Mouse (Mus musculus) forebrain, embryonic 11.5 days (tissue): ENCODE results near the gene Ly75. TPM values are rescaled to one million over a fixed set of nuclear protein-coding genes. Genes with fewer than 3 reads are reported as not detected.

Source experiments
- ATAC-seq: fragments of 200-750 bp; cut with Nextera tagmentation; replicated peaks from 2 replicates; pipeline ENCODE4 v1.8.0; 2017; ENCODE audit warnings: moderate TSS enrichment; ENCODE audit not compliant: low FRiP score
- DNase-seq: peaks from one replicate; pipeline ENCODE4 v3.0.0-alpha.2; 2017; ENCODE audit warnings: low spot score
- H3K27ac ChIP-seq: fragments of 300-500 bp; sonication (generic); 2 replicates; pipeline ENCODE4 v1.5.1; 2014; ENCODE audit warnings: low read depth, low read length
- H3K27me3 ChIP-seq: fragments of 300-500 bp; sonication (generic); 2 replicates; pipeline ENCODE4 v1.6.1; 2014; ENCODE audit warnings: mild to moderate bottlenecking, low read length, mixed read lengths; ENCODE audit not compliant: control insufficient read depth, insufficient read depth
- H3K36me3 ChIP-seq: fragments of 300-500 bp; sonication (generic); 2 replicates; pipeline ENCODE4 v1.6.1; 2014; ENCODE audit warnings: mild to moderate bottlenecking, low read length, moderate library complexity, mixed read lengths; ENCODE audit not compliant: control insufficient read depth, insufficient read depth
- H3K4me1 ChIP-seq: fragments of 300-500 bp; sonication (generic); replicated peaks from 2 replicates; pipeline ENCODE4 v1.6.1; 2014; ENCODE audit warnings: low read length, mixed read lengths; ENCODE audit not compliant: control insufficient read depth, insufficient read depth
- H3K4me2 ChIP-seq: fragments of 300-500 bp; sonication (generic); 2 replicates; pipeline ENCODE4 v1.6.1; 2014; ENCODE audit warnings: low read depth, mild to moderate bottlenecking, low read length, moderate library complexity, mixed read lengths; ENCODE audit not compliant: severe bottlenecking
- H3K4me3 ChIP-seq: fragments of 300-500 bp; sonication (generic); 2 replicates; pipeline ENCODE4 v1.5.1; 2014; ENCODE audit warnings: low read depth, low read length
- H3K9ac ChIP-seq: fragments of 300-500 bp; sonication (generic); 2 replicates; pipeline ENCODE4 v1.6.1; 2014; ENCODE audit warnings: low read length
- H3K9me3 ChIP-seq: fragments of 300-500 bp; sonication (generic); 2 replicates; pipeline ENCODE4 v1.6.1; 2016; ENCODE audit warnings: low read length, mixed read lengths; ENCODE audit not compliant: control insufficient read depth
- WGBS: fragments of 180-500 bp; shearing (Covaris S2); extraction: QIAGEN DNeasy Blood & Tissue Kit; methylation state at CpG from one replicate; pipeline ENCODE4 v1.1.7; 2014; 5-methylcytosine and 5-hydroxymethylcytosine counted together
- polyA plus RNA-seq: library from polyadenylated mRNA; unstranded; fragments of >200 nt; fragmentation: Nextera tagmentation; extraction: Ambion mirVana; gene quantifications from 2 replicates; pipeline ENCODE4 v1.2.1, GENCODE M21; 2014

Ly75 gene
- polyA plus RNA-seq = 1.9 and 2.5 TPM in 2 replicates

GRCm38 (mm10) chr2:60382858-60383669, at the start of gene Ly75:
Gene Ly75 (minus strand): TSS chr2:60383303.
- no peak within 1 kb of the TSS for H3K27ac ChIP-seq
- no peaks in the 10 kb centered on the region for H3K9me3 ChIP-seq
- under 1% methylated on average over 46 of the region's 46 CpGs for WGBS

GRCm38 (mm10) chr2:60430315-60431021, 47.4 kb upstream of the Ly75 start:
- H3K4me2 ChIP-seq = no peak overlapping the region
- H3K4me1 ChIP-seq = no peaks in the 10 kb centered on the region
- no peak overlapping the region for H3K27ac ChIP-seq
- no peaks in the 10 kb centered on the region for H3K27me3 ChIP-seq
- no peaks in the 10 kb centered on the region for H3K36me3 ChIP-seq
- no peak for ATAC-seq
- no peak for DNase-seq
- H3K9ac ChIP-seq = no peak overlapping the region
- no peak overlapping the region for H3K4me3 ChIP-seq
- no peaks in the 10 kb centered on the region for H3K9me3 ChIP-seq
- WGBS = 83% methylated on average over 8 of the region's 8 CpGs

More at GRCm38 (mm10) chr2:60382858-60383669, at the start of gene Ly75:
- Histone ChIP-seq H3K36me3 (no peaks in the 10 kb centered on the region), H3K9ac (peak within 1 kb of the TSS; percentile 60), H3K4me3 (peak within 1 kb of the TSS; percentile 46), H3K4me2 (peak within 1 kb of the TSS; percentile 81), H3K4me1 (peaks cover 4% of the 10 kb centered on the region; the same call in 1 of the 2 replicates), H3K27me3 (peaks cover 10% of the 10 kb centered on the region; the same call in 1 of the 2 replicates)
- peak; percentile 92 for DNase-seq
- peak; percentile 100 for ATAC-seq

GRCm38 (mm10) chr2:60418075-60418474, 35.0 kb upstream of the Ly75 start:
- ATAC-seq = peak; percentile 60

GRCm38 (mm10) chr2:60414334-60414733, 31.2 kb upstream of the Ly75 start:
- ATAC-seq (no peak), DNase-seq (no peak)
- Histone ChIP-seq H3K4me2 (no peak overlapping the region), H3K27ac (no peak overlapping the region), H3K36me3 (no peaks in the 10 kb centered on the region), H3K9ac (no peak overlapping the region), H3K4me1 (no peaks in the 10 kb centered on the region), H3K4me3 (no peak overlapping the region), H3K27me3 (no peaks in the 10 kb centered on the region), H3K9me3 (no peaks in the 10 kb centered on the region)
- 54% methylated on average over 8 of the region's 8 CpGs for WGBS

More at GRCm38 (mm10) chr2:60418075-60418474, 35.0 kb upstream of the Ly75 start:
- peak; percentile 79 for DNase-seq
- Histone ChIP-seq H3K4me3 (no peak overlapping the region), H3K4me2 (no peak overlapping the region), H3K9ac (no peak overlapping the region), H3K4me1 (no peaks in the 10 kb centered on the region), H3K9me3 (no peaks in the 10 kb centered on the region), H3K36me3 (no peaks in the 10 kb centered on the region), H3K27ac (no peak overlapping the region), H3K27me3 (no peaks in the 10 kb centered on the region)
- WGBS = 9% methylated on average over 6 of the region's 6 CpGs

- ATAC-seq (no peak), DNase-seq (no peak)
- Histone ChIP-seq H3K4me1 (no peaks in the 10 kb centered on the region), H3K9ac (no peak overlapping the region), H3K36me3 (no peaks in the 10 kb centered on the region), H3K27me3 (no peaks in the 10 kb centered on the region), H3K27ac (no peak overlapping the region), H3K4me3 (no peak overlapping the region), H3K9me3 (no peaks in the 10 kb centered on the region), H3K4me2 (no peak overlapping the region)
- 89% methylated on average over 18 of the region's 18 CpGs for WGBS
These were observed 30.0 kb upstream of the Ly75 start for GRCm38 (mm10) chr2:60413006-60413650.

- ATAC-seq (no peak), DNase-seq (no peak)
- no peaks in the 10 kb centered on the region for H3K36me3 ChIP-seq
- no peak overlapping the region for H3K4me2 ChIP-seq
- no peak overlapping the region for H3K4me3 ChIP-seq
- H3K4me1 ChIP-seq = no peaks in the 10 kb centered on the region
- 87% methylated on average over 7 of the region's 7 CpGs for WGBS
- H3K27me3 ChIP-seq = no peaks in the 10 kb centered on the region
- no peak overlapping the region for H3K27ac ChIP-seq
- H3K9ac ChIP-seq = no peak overlapping the region
- no peaks in the 10 kb centered on the region for H3K9me3 ChIP-seq
These were observed 28.1 kb upstream of the Ly75 start for GRCm38 (mm10) chr2:60411181-60411580.

GRCm38 (mm10) chr2:60409989-60410763, 27.1 kb upstream of the Ly75 start:
- Histone ChIP-seq H3K4me1 (no peaks in the 10 kb centered on the region), H3K9me3 (no peaks in the 10 kb centered on the region), H3K36me3 (no peaks in the 10 kb centered on the region), H3K4me2 (no peak overlapping the region), H3K27me3 (no peaks in the 10 kb centered on the region), H3K27ac (no peak overlapping the region), H3K4me3 (no peak overlapping the region), H3K9ac (no peak overlapping the region)
- 85% methylated on average over 11 of the region's 11 CpGs for WGBS
- no peak for ATAC-seq
- DNase-seq = no peak

GRCm38 (mm10) chr2:60409194-60409593, 26.1 kb upstream of the Ly75 start:
- no peak for ATAC-seq
- H3K27ac ChIP-seq = no peak overlapping the region
- no peak overlapping the region for H3K4me3 ChIP-seq
- no peaks in the 10 kb centered on the region for H3K27me3 ChIP-seq
- 46% methylated on average over 6 of the region's 6 CpGs for WGBS
- DNase-seq = no peak
- no peak overlapping the region for H3K9ac ChIP-seq
- no peaks in the 10 kb centered on the region for H3K9me3 ChIP-seq
- no peak overlapping the region for H3K4me2 ChIP-seq
- no peaks in the 10 kb centered on the region for H3K4me1 ChIP-seq
- no peaks in the 10 kb centered on the region for H3K36me3 ChIP-seq
